Mouse (Mus musculus) naive thymus-derived CD4-positive, alpha-beta T cell, adult 5 months (primary cell): ENCODE results near the gene 9330159F19Rik. TPM values are rescaled to one million over a fixed set of nuclear protein-coding genes. Genes with fewer than 3 reads are reported as not detected.

Source experiments
- polyA plus RNA-seq: library from polyadenylated mRNA; unstranded; fragments of 100-300 nt; shearing (Covaris generic); gene quantifications from one replicate; pipeline ENCODE4 v1.2.1, GENCODE M21; 2017

Gene 9330159F19Rik
- polyA plus RNA-seq: not detected

GRCm38 (mm10) chr10:29211453-29211852, at the start of gene 9330159F19Rik:
Gene 9330159F19Rik, plus strand, starts transcription at chr10:29211606.

GRCm38 (mm10) chr10:29198642-29199041, 12.8 kb upstream of the 9330159F19Rik start, which contains the start of gene Gm49353:
Gene Gm49353, plus strand, starts transcription at chr10:29198954.

Other genes with a start within 250 kb of the 9330159F19Rik start
- gene 2310057J18Rik, start 225.3 kb upstream of the 9330159F19Rik start, polyA plus RNA-seq: not detected
- not detected for gene Soga3, start 67.8 kb upstream of the 9330159F19Rik start, polyA plus RNA-seq
- gene Gm49353, start 12.7 kb upstream of the 9330159F19Rik start, polyA plus RNA-seq: not detected
- 9.6 TPM for gene Echdc1, start 101.6 kb downstream of the 9330159F19Rik start, polyA plus RNA-seq
- gene Rnf146, start 150.8 kb downstream of the 9330159F19Rik start, polyA plus RNA-seq: 131 TPM